Mouse (Mus musculus) olfactory bulb, adult 2 months (tissue): ENCODE measurements at regions not wholly inside any gene's neighbourhood (a gene's known extent, or its start where the extent isn't known, plus 50 kb on each side); places are given as distances from the start of the nearest gene placed in this dataset.

Experiments
- H3K27ac ChIP-seq: fragments of 200-500 bp; 2 replicates; pipeline ENCODE4 v1.5.1; 2012; ENCODE audit warnings: low read depth, low read length; ENCODE audit not compliant: insufficient read depth
- H3K4me1 ChIP-seq: fragments of 200-500 bp; 2 replicates; pipeline ENCODE4 v1.6.1; 2012; ENCODE audit warnings: low read length; ENCODE audit not compliant: control insufficient read depth, insufficient read depth
- H3K4me3 ChIP-seq: fragments of 200-500 bp; 2 replicates; pipeline ENCODE4 v1.5.1; 2012; ENCODE audit warnings: mild to moderate bottlenecking, low read depth, low read length, moderate library complexity; ENCODE audit not compliant: insufficient read depth
- CTCF ChIP-seq: fragments of 200-500 bp; IDR thresholded peaks from 2 replicates; pipeline ENCODE4 v1.5.1; 2012; ENCODE audit warnings: low read depth, mild to moderate bottlenecking, low read length, moderate library complexity; ENCODE audit not compliant: insufficient read depth
- POLR2A ChIP-seq: fragments of 200-500 bp; IDR thresholded peaks from 2 replicates; pipeline ENCODE4 v1.6.1; 2012; ENCODE audit warnings: mild to moderate bottlenecking, low read depth, low read length, moderate library complexity; ENCODE audit not compliant: insufficient read depth
- whole genome bisulfite sequencing: fragments of 180-500 bp; shearing (Covaris S2); methylation state at CpG from one replicate; pipeline ENCODE4 v1.1.7; 2018; 5-methylcytosine and 5-hydroxymethylcytosine counted together

- H3K4me3 ChIP-seq = no peak overlapping the region
- TF ChIP-seq POLR2A = no peak
- no peak for TF ChIP-seq CTCF
- 53% methylated on average over 4 of the region's 4 CpGs for WGBS
- H3K4me1 ChIP-seq = no peaks in the 10 kb centered on the region
- no peak overlapping the region for H3K27ac ChIP-seq
Measured at GRCm38 (mm10) chr13:90292905-90293304, 203.5 kb upstream of the Xrcc4 start.

- Histone ChIP-seq H3K27ac (no peak overlapping the region), H3K4me1 (no peaks in the 10 kb centered on the region), H3K4me3 (no peak overlapping the region)
- TF ChIP-seq POLR2A = no peak
- no peak for TF ChIP-seq CTCF
- WGBS = 93% methylated on average over 1 of the region's 1 CpGs
Measured at GRCm38 (mm10) chr13:90292124-90292523, 202.7 kb upstream of the Xrcc4 start.

GRCm38 (mm10) chr13:90280976-90281375 is 191.6 kb upstream of the Xrcc4 start:
- TF ChIP-seq POLR2A (no peak), CTCF (no peak)
- no peaks in the 10 kb centered on the region for H3K4me1 ChIP-seq
- H3K27ac ChIP-seq = no peak overlapping the region
- no peak overlapping the region for H3K4me3 ChIP-seq

- Histone ChIP-seq H3K4me3 (no peak overlapping the region), H3K4me1 (no peaks in the 10 kb centered on the region), H3K27ac (0 out of 2 replicates have a peak overlapping the region, but pooled peaks have one; percentile 35)
- WGBS = 54% methylated on average over 3 of the region's 3 CpGs
- TF ChIP-seq CTCF (no peak), POLR2A (no peak)
Measured at GRCm38 (mm10) chr13:90279786-90280382, 190.5 kb upstream of the Xrcc4 start.

GRCm38 (mm10) chr13:90279355-90279754 is 189.9 kb upstream of the Xrcc4 start:
- TF ChIP-seq CTCF = no peak
- no peak for TF ChIP-seq POLR2A
- H3K4me3 ChIP-seq = no peak overlapping the region
- 0 out of 2 replicates have a peak overlapping the region, but pooled peaks have one; percentile 35 for H3K27ac ChIP-seq
- no peaks in the 10 kb centered on the region for H3K4me1 ChIP-seq

- Histone ChIP-seq H3K27ac (no peak overlapping the region), H3K4me3 (no peak overlapping the region), H3K4me1 (no peaks in the 10 kb centered on the region)
- TF ChIP-seq POLR2A = no peak
- TF ChIP-seq CTCF = no peak
- 91% methylated on average over 3 of the region's 3 CpGs for WGBS
Measured at GRCm38 (mm10) chr13:90259071-90259742, 169.8 kb upstream of the Xrcc4 start.

- H3K4me3 ChIP-seq = no peak overlapping the region
- H3K27ac ChIP-seq = no peak overlapping the region
- H3K4me1 ChIP-seq = no peaks in the 10 kb centered on the region
- WGBS = 37% methylated on average over 1 of the region's 1 CpGs
- TF ChIP-seq CTCF (no peak), POLR2A (no peak)
Measured at GRCm38 (mm10) chr13:90252981-90253380, 163.6 kb upstream of the Xrcc4 start.

- no peak overlapping the region for H3K4me3 ChIP-seq
- H3K4me1 ChIP-seq = no peaks in the 10 kb centered on the region
- TF ChIP-seq CTCF = no peak
- TF ChIP-seq POLR2A = no peak
- WGBS = 81% methylated on average over 6 of the region's 6 CpGs
- no peak overlapping the region for H3K27ac ChIP-seq
Measured at GRCm38 (mm10) chr13:90245997-90246765, 156.8 kb upstream of the Xrcc4 start.

GRCm38 (mm10) chr13:90238331-90238730 is 148.9 kb upstream of the Xrcc4 start:
- H3K27ac ChIP-seq = no peak overlapping the region

GRCm38 (mm10) chr13:90233986-90234385 is 144.6 kb upstream of the Xrcc4 start:
- WGBS = 87% methylated on average over 1 of the region's 1 CpGs
- no peak for TF ChIP-seq CTCF
- TF ChIP-seq POLR2A = no peak
- Histone ChIP-seq H3K4me3 (no peak overlapping the region), H3K27ac (no peak overlapping the region), H3K4me1 (no peaks in the 10 kb centered on the region)

More at GRCm38 (mm10) chr13:90238331-90238730, 148.9 kb upstream of the Xrcc4 start:
- Histone ChIP-seq H3K4me3 (no peak overlapping the region), H3K4me1 (no peaks in the 10 kb centered on the region)
- TF ChIP-seq CTCF (no peak), POLR2A (no peak)
- 35% methylated on average over 4 of the region's 4 CpGs for WGBS
